Mouse (Mus musculus): ENCODE data around the gene Tmem215.

The Tmem215 gene

DNA sequence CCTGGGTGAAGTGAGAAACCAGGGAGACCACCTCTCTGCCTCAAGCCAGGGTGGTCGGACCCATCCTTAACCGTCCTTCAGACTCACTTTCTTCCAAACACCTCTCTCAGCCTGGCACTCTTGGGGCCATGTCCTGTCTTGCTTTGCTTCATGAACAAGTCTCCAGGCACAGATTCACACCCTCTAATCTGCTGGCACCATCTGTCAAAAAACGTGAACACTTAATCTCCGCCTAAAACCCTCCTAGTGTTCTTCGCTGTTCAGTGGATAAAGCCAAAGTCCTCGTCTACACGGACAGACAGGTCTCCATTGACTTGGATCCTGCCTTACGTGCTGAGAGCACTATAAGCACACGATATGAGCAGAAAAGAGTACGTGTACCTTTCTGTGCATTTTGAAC lies at the start of gene Tmem215:
Gene Tmem215 (plus strand): TSS at position 301 of the 400 bp plus-strand sequence.
- no peak for DNase-seq

DNA sequence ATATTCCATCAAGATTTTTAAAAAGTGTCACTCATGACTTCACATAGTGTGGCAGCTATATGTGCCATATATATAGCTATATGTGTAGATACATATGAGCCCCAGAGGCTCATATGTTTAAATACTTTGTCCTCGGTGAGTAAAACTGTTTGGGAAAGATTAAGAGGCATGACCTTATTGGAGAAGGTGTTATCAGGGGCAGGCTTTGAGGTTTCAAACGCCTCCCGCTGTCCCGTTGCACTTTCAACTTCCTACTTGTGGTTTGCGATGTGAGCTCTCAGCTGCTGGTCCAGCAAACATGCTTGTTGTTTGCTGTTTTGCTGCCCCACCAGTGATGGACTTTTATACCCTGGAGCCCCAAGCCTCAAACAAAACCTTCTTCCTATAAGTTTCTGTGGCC lies 40.1 kb upstream of the Tmem215 start:
- no peak for DNase-seq

DNA sequence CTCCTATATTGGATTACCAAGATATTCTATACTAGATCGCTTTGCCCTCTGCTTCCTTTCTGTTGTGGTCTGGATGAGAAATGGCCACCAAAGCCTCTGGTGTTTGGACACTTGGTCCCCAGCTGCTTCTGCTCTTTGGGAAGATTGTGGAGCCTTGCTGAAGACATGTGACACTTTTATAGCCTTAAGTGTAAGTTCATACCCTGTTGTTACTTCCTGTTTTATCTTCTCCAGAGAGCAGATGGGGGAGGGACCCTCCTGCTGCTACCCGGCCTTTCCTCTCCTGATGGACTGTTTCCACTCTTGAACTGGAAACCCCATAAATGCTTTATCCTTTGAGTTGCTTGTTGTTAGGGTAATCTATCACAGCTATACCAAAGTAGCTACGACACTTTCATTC lies 38.6 kb upstream of the Tmem215 start:
- no peak for DNase-seq

DNA sequence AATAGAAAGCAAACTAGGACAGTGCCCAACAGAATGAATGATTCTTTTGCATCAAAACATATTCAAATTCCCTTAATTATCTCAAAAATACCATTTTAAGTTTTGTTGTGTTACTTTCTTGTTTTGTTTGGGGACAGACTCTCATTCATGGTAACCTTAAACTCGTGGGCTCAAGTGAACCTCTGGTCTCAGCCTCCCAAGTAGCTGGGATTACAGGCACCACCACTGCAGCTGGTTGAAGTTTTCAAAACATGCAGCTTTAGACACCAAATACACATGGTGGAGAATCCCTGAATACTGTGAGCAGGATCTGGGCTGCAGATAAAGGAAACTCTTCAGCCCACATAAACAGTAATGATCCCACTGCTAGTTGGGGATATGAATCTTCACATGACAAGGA lies 37.6 kb upstream of the Tmem215 start:
- DNase-seq: no peak

DNA sequence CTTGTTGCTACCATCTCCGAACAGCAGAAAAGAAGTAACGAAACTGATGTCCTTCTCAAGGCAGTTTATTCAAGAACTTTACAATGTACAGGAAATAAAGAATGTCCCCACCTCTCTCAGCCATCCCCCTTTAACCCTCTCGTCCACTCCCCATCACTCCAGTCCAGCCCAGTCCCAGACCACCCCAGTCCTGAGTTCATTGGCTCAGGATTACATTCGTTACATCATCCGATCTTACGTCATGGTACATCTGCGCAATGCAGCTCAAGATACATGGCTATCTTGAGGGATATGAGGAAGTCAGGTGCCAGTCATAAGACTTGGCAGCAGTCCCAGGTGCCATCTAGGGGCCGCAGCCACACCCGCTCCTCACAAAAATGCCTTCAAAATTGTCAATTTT lies 28.4 kb upstream of the Tmem215 start:
- DNase-seq: no peak

DNA sequence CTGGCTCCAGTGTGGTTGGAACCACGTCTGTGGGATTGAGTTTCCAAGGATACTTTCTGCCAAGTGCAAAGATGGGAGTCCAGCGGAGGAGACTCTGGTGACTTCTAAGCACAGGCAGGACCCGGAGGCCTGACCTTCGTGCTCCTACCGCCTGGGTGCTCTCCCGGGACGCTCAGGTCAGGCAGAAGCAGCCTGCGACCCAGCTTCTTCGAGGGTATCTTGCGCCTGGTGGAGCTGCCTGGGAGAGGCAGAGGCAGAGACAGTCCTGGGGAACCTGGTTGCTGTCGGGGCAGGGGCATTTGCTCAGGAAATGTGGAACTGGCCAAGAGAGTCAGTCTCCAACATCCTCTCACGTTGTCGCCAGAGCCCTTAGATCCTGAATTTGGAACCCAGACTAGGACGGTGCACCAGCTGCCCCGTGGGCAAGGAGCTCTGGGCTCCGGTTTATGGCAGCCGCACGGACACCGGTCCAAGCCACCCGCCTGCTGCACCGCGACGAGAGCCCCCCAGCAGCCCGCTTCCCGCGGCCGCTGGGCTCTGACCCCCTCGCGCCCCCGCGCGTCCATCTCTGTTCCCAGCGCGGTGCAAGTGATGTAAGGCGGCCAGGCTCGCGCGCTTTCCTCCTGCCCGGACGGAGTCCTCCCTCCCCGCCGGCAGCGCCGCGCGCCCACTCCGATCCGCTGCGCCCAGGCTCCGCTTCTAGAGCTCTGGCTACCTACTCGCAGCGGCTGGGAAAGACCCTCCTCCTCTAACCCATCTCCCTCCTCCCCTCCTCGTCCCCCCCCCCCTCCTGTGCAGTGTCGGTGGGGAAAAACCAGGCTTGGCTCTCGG lies 935 bp downstream of the Tmem215 start:
- peak; percentile 5 for DNase-seq

DNA sequence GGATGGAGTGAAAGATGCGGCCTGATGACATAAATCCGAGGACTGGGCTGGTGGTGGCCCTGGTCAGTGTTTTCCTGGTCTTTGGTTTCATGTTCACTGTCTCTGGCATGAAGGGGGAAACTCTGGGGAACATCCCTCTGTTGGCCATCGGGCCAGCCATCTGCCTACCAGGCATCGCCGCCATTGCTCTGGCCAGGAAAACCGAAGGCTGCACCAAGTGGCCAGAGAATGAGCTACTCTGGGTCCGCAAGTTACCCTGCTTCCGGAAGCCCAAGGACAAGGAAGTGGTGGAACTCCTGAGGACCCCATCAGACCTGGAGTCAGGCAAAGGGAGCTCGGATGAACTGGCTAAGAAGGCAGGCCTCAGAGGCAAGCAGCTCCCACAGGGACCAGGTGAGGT lies 1.9 kb downstream of the Tmem215 start:
- DNase-seq: no peak

DNA sequence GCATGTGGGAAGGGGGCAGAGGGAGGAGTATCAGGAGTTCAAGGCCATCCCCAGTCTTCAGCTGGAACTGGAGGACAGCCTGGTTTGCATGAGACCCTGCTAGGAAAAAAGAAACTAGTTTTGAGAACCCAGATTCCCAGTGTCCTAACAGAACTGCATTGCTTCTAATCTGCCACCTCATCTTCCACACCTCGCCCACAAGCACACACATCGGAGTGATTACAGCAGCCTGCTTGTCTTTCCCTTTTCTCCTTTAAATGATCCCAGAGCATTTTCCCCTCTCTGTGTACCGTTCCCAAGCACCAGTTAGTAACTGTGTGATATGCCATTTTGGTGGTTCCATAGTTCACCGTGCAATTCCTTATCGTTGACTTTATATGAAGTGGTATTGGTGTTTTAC lies 6.0 kb downstream of the Tmem215 start:
- no peak for DNase-seq

DNA sequence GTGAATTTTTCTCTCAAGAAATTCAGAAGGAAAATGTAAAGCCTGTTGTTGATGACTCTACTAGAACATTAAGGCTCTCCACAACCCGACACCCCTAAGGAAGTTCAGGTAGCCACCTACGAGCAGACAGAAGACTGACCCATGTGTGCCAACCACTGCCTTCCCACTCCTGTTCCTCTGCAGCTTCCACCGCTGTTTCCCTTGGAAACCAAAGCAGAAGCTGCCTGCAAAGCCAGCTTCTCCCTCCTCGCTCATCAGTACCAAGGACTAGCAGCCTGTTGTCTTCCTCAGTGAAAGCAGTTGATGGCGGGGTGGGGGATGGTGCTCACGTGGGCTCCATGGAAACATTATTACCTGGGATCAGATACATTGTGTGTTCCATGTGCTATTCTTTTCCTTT lies 14.6 kb downstream of the Tmem215 start:
- no peak for DNase-seq

DNA sequence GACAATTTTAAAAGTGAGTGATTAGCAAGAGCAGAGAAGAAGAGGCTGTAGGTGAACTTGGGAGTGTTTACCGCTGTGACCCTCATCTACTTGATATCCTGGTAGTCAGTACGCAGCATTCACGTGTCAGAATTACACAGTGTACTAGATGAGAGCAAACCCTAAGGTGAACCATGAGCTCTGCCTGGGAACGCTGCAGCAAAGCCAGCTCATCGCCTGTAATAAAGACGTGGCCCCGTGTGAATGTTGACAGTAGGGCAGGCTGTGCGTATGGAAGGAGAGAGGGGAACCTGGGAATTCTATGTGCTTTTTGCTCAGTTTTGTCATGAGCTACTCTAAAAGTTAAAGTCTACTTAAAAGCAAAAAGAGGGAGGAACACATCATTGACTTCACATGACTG lies 19.8 kb downstream of the Tmem215 start:
- DNase-seq: no peak

DNA sequence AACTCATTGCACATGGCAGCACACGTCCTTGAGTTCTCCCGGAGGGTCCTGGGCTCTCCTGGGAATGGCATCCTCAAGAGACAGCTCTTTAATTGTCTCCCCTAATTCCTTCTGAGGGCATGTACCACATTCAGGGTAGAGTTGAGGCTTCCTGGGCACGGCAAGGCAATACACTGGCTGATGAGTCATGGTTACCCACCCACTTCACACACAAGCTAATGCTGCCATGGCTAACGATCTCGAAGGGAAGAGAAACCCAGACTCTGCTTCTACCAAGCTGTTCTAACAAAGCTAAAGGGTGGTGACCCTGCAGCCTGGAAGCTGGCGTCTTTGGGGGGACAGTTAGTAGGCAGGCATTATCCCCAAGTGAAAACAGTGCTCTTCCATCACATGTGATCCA lies 24.4 kb downstream of the Tmem215 start:
- DNase-seq: no peak

DNA sequence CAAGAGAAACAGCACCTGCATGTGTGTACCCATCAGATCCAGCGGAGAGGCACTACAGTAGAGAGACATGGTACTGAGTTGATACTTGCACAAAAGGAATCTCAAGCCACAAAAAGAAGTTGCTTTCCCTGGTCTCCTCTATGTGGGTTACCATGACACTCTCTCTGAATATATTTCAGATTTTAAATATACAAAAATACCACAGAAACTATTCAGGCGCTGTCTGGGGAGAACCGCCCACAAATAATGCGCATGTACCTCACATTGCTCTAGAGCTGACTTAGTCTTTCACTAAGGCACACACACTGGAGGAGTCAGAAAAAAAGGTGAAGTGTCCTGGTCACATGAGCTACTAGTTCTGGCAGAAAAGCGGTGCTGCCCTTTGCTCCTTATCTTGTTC lies 24.8 kb downstream of the Tmem215 start:
- DNase-seq: no peak

DNA sequence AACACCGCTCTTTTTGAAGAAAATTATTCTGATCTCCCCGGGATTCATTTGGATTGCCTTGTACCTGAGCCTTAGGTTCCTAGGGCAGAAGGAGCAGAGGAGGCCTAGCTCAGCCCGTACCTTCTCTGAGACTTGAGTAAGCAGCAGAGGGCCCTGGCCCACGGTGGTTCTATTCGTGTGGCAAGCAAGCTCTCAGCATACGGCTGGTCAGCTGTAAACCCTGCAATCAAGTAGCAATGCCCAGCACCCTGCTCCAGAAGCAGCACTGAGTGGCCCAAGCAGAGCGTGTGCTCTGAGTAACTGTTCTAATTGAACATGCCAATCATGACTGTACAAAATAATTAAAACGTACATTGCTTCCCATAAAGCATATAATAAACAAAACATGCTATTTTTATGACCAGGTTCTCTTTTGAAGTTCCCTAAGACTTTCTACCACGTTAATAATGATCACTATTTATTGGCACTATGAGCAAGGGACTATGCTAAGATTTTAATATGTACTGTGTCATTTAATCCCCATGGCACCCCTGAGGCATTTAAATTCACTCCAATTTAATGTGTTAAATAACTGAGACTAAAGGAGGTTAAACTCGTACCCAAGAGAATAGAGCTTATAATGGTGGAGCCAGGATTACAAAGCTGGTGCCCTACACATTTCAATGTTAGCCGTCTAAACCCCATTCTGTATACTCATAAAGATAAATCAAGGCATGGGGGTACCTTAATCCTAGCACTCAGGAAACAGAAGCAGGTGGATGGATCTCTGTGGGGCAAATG lies 28.0 kb downstream of the Tmem215 start:
- DNase-seq: no peak

DNA sequence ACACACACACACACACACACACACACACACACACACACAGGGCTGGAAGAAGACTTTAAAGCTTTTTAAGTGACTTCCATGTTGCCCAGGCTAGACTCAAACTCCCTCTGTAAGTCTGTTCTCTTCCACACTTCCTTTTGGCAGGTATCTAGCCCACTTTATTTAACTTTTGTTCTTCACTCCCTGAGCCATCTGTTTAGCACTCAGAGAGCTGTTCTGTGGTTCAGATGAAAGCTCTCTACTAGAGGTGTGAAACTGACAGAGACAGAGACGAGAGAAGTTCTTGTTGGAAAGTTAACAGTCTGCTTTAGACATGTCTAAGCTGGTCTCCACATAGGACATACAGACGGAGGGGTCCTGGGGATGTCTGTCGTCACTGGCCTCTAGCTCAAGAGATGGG lies 30.5 kb downstream of the Tmem215 start:
- DNase-seq: no peak

DNA sequence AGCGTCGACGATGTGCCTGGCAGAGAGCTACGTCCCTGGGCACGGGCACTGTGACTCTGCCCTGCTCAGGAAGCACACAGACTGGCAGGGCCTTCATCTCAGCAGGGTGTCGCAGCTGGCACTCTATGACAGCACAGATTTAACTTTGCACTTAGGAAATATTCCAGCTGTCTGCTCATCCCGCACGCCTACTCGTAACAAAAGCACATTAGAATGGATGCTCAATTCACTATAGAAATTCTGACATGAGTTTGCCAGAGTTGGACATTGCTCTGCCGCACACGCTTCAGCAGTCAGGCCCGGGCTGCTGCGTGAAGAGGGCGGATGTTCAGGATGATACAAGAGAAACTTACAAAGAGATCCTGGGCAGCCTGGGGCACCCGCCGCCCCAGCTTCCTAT lies 37.6 kb downstream of the Tmem215 start:
- DNase-seq: no peak

DNA sequence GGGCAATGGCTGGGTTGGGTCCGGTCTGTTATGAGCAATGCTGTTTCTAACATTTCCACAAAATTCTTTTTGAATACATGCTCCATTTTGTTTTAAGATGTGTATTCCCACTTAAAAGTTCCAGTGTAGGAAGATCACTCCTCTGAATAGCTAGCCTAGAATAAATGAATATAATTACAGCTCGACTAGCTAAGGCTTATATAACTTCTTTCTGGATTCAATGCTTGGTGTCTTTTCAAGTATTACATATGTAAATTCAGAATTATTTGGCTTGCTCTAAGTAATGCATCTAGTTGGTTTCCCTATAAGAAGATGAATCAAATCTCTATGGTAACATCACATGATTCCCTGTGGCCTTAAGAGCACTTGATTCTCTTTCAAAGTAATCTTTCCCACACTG lies 41.3 kb downstream of the Tmem215 start:
- DNase-seq: no peak

DNA sequence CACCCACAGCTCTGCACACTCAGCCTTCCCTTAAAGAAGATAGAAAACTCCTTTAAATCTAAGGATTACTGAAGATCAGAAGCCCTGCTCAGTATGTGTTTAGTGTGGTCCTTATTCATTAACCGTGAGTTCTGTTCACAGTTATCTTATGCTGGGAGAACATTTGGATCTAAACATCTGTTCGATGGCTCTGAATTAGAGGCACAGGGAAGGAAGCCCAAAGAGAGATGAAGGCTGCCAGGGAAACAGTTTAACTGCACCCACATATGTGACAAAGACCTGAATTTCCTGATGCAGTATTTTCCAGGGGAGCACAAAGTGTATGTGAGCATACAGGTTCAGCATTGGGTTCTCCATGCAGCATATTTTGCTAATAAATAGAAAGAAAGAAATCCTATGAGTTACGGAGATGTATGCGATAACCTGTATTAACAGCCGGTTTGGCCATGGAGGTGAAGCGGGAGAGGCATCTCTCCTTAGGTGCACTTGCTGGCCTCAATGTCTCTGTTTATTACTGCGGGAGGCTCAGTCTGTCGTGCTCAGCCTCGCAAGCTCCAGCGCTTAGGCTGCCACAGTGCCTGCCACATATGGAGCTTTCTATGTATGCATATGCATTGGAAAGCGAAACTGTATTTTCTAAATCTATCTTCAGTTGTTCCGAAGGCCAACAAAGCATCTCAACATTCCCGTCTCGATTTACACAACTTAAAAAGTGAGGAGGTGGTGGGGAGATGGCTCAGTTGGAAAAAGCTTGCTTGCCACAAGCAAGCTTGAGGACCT lies 46.8 kb downstream of the Tmem215 start:
- no peak for DNase-seq

All from lung, postnatal 14 days (tissue).